Mouse (Mus musculus) forebrain, embryonic 16.5 days (tissue): ENCODE data around the gene Lyrm4. TPM values are rescaled to one million over a fixed set of nuclear protein-coding genes. Genes with fewer than 3 reads are reported as not detected.

Experiments used
- ATAC-seq: fragments of 200-750 bp; cut with Nextera tagmentation; 2 replicates; pipeline ENCODE4 v1.8.0; 2017; ENCODE audit warnings: mild to moderate bottlenecking, moderate library complexity
- H3K27ac ChIP-seq: fragments of 300-500 bp; sonication (generic); 2 replicates; pipeline ENCODE4 v1.5.1; 2014; ENCODE audit warnings: low read length, control low read depth
- H3K27me3 ChIP-seq: fragments of 300-500 bp; sonication (generic); replicated peaks from 2 replicates; pipeline ENCODE4 v1.6.1; 2014; ENCODE audit warnings: low read length; ENCODE audit not compliant: control insufficient read depth, insufficient read depth
- H3K36me3 ChIP-seq: fragments of 300-500 bp; sonication (generic); 2 replicates; pipeline ENCODE4 v1.6.1; 2014; ENCODE audit not compliant: control insufficient read depth, insufficient read depth
- H3K4me1 ChIP-seq: fragments of 300-500 bp; sonication (generic); replicated peaks from 2 replicates; pipeline ENCODE4 v1.6.1; 2014; ENCODE audit warnings: low read length; ENCODE audit not compliant: control insufficient read depth, insufficient read depth
- H3K4me2 ChIP-seq: fragments of 300-500 bp; sonication (generic); 2 replicates; pipeline ENCODE4 v1.6.1; 2014; ENCODE audit warnings: mild to moderate bottlenecking, low read length, control low read depth
- H3K4me3 ChIP-seq: fragments of 300-500 bp; sonication (generic); replicated peaks from 2 replicates; pipeline ENCODE4 v1.5.1; 2014; ENCODE audit warnings: mild to moderate bottlenecking, low read length, control low read depth
- H3K9ac ChIP-seq: fragments of 300-500 bp; sonication (generic); replicated peaks from 2 replicates; pipeline ENCODE4 v1.6.1; 2014; ENCODE audit warnings: low read depth, low read length, control low read depth
- H3K9me3 ChIP-seq: fragments of 300-500 bp; sonication (generic); 2 replicates; pipeline ENCODE4 v1.6.1; 2016; ENCODE audit warnings: low read length; ENCODE audit not compliant: control insufficient read depth
- WGBS: fragments of 180-500 bp; shearing (Covaris S2); extraction: QIAGEN DNeasy Blood & Tissue Kit; methylation state at CpG from one replicate; pipeline ENCODE4 v1.1.7; 2014; 5-methylcytosine and 5-hydroxymethylcytosine counted together
- polyA plus RNA-seq: library from polyadenylated mRNA; unstranded; fragments of >200 nt; fragmentation: Nextera tagmentation; extraction: Ambion mirVana; gene quantifications from 2 replicates; pipeline ENCODE4 v1.2.1, GENCODE M21; 2015

Gene Lyrm4
- polyA plus RNA-seq, 1 experiment from 2014 or later = 37.1 TPM

DNA sequence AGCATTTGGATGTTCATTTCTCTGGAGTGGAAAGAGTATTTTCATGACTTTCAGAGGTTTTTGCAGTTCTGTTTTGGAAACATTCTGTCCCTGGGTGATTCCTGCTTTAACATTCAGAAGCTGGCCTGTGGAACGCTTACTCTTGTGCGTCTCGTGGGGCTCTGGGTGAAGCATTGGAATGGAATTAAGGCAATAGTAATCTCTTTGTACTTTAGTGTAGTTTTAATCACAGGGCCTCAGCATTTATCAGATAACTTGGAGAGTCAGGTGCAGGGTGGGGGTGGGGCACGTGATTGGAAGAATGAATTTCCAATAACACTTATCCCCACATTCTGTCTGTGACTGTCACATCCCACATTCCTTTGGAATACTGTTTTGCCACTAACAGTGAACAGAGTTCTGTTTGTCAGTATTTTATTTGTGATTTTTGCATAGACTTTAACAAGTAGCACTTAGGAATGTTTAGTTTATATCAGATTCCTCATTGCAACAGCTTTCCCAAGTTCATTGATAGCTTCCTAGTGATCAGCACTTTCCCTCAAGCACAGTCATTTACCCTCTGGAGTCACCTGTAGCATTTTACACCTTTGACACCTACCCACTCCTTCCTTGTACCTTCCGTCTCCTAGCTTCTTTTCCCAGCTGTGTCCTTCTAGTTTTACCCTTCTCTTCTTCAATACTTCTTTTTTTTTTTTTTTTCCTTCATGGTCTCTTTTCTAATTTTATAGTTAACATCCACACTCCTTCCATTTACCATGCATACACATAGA is 23.1 kb upstream of the Lyrm4 start:
- H3K36me3 ChIP-seq = no peaks in the 10 kb centered on the region
- WGBS = 84% methylated on average over 5 of the region's 5 CpGs
- no peak for ATAC-seq

DNA sequence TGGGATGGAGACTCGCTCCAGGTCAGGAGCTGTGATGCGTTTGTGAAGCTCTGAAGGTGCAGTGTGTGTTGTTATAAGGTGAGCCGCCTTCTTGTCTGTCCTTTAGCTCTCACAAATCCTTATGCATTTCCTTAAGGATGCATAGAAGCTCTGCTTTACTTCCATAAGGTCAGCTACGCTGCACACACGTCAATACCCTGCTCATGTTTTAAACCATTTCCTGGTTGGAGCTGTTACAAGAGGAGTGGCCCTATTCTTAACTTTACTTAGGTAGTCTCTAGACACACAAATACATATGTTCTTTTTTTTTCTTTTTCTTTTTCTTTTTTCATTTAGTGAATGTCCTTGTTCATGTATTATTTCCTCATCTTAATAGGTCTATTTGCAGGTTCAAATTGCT is 22.4 kb upstream of the Lyrm4 start:
- ATAC-seq = no peak
- Histone ChIP-seq H3K4me3 (no peak overlapping the region), H3K9me3 (no peaks in the 10 kb centered on the region), H3K27me3 (no peaks in the 10 kb centered on the region), H3K36me3 (no peaks in the 10 kb centered on the region), H3K4me2 (no peak overlapping the region), H3K27ac (no peak overlapping the region), H3K4me1 (no peaks in the 10 kb centered on the region), H3K9ac (no peak overlapping the region)
- 88% methylated on average over 5 of the region's 5 CpGs for WGBS

More for the DNA sequence above, 23.1 kb upstream of the Lyrm4 start:
- Histone ChIP-seq H3K4me1 (no peaks in the 10 kb centered on the region), H3K4me2 (no peak overlapping the region), H3K27me3 (no peaks in the 10 kb centered on the region), H3K9ac (no peak overlapping the region), H3K9me3 (no peaks in the 10 kb centered on the region), H3K27ac (no peak overlapping the region), H3K4me3 (no peak overlapping the region)

DNA sequence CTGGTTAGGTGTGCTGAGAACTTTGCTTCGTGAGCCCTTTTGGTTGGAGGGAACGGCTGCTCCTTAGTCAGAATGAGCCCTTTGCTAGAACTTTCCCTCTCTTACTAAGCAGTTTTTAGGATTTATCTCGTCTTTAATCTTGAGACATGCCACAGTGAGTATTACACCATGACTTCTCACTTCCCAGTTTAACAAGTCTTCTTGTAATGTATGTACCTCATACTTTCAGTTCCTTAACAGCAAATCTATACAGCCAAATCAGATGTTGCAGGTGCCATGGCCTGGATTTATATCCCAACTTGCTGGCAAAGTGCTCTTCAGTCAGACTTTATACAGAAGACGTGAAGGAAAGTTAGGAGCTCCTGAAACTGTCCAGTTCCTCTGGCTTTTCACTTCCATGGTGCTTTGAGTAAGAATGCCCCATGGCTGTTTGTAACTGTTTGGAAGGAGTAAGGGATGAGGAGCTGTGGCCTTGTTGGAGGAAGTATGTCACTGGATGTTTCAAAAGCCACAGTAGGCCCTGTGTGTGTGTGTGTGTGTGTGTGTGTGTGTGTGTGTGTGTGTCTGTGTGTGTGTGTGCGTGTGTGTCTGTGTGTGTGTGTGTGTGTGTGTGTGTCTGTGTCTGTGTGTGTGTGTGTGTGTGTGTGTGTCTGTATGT is 14.8 kb upstream of the Lyrm4 start:
- Histone ChIP-seq H3K27me3 (no peaks in the 10 kb centered on the region), H3K27ac (no peak overlapping the region), H3K9ac (no peak overlapping the region), H3K4me3 (no peak overlapping the region), H3K4me2 (no peak overlapping the region), H3K4me1 (0 out of 2 replicates have a peak, but pooled peaks cover 5% of the 10 kb centered on the region), H3K9me3 (no peaks in the 10 kb centered on the region), H3K36me3 (no peaks in the 10 kb centered on the region)
- WGBS = 85% methylated on average over 4 of the region's 5 CpGs
- no peak for ATAC-seq

DNA sequence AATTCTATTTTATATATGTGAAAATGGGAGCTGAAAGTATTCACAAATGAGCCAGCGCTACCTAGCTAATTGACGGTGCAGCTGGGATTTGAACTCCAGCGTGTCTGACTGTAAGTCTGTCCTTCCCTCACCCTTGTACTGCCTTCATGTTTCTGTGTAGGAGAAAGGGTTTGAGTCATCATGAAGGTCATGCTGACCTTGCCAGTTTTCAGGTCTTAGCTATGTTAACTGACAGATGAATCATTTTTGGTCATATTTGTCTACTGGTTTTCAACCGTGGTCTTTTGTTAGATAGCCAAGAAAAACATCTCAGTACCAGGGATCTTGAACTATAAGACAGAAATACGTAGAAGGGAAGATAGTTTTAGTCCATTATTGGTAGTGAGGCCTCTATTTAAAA is 14.1 kb upstream of the Lyrm4 start:
- H3K27me3 ChIP-seq = no peaks in the 10 kb centered on the region
- H3K9me3 ChIP-seq = no peaks in the 10 kb centered on the region
- H3K4me3 ChIP-seq = no peak overlapping the region
- no peak overlapping the region for H3K9ac ChIP-seq
- no peak for ATAC-seq
- 0 out of 2 replicates have a peak, but pooled peaks cover 5% of the 10 kb centered on the region for H3K4me1 ChIP-seq
- H3K27ac ChIP-seq = no peak overlapping the region
- 92% methylated on average over 5 of the region's 5 CpGs for WGBS
- H3K4me2 ChIP-seq = no peak overlapping the region
- H3K36me3 ChIP-seq = no peaks in the 10 kb centered on the region

DNA sequence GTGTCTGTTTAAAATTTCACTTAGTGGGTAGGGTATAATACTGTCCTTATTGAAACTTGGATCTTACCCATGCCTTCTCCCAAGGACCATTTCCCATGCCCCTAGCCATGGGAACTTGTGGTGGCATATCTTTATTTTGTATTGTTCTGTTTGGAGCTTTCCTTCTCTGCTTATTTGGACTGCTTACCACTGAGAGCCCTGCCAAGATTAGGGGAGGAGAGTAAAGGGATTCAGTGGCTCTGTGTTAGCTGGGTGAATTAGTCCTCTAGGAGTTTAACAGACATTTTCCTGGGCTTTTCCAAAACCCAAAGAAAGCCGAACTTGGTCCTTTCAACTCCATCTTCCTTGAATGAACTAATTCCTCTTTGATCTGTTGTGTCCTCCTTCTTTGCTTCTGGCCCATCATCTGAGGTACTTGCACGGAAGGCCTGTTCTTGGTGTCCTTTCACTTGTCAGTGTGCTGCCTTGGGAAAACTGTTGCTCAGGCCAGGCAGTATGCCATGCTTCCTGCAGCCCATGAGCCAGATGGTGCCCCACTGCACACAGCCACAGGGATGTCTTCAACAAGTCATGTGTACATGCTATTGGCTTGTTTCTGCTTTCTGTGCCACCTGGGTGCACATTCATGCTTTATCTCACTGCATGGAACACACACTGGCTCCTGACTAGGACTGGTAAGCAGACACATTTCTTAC is 12.2 kb upstream of the Lyrm4 start:
- Histone ChIP-seq H3K4me1 (0 out of 2 replicates have a peak, but pooled peaks cover 5% of the 10 kb centered on the region), H3K9me3 (no peaks in the 10 kb centered on the region), H3K4me3 (no peak overlapping the region), H3K36me3 (no peaks in the 10 kb centered on the region), H3K27ac (no peak overlapping the region), H3K4me2 (no peak overlapping the region), H3K27me3 (no peaks in the 10 kb centered on the region), H3K9ac (no peak overlapping the region)
- ATAC-seq = peak; percentile 61
- WGBS = 63% methylated on average over 2 of the region's 2 CpGs

DNA sequence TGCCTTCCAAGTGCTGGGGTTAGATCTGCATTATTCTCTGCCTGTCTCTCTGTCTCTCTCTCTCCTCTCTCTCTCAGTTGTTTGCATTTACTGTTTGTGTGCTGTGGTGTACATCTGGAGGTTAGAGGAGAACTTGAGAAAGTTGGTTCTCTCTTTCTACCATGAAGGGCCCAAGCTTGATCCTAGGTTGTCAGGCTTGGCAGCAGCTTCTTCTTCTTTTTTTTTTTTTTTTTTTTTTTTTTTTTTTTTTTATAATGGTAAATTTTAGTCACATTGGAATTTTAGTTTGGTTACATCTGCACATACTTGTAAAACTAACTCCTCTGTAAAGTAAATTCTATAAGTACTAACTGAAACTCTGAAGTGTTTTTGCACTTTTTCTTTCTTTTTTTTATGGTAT is 3.3 kb upstream of the Lyrm4 start:
- H3K9ac ChIP-seq = no peak overlapping the region
- no peaks in the 10 kb centered on the region for H3K9me3 ChIP-seq
- no peak for ATAC-seq
- no peaks in the 10 kb centered on the region for H3K27me3 ChIP-seq
- H3K36me3 ChIP-seq = no peaks in the 10 kb centered on the region
- H3K4me3 ChIP-seq = no peak overlapping the region
- peaks cover 10% of the 10 kb centered on the region; the same call in 1 of the 2 replicates for H3K4me1 ChIP-seq
- no peak overlapping the region for H3K27ac ChIP-seq
- H3K4me2 ChIP-seq = no peak overlapping the region

DNA sequence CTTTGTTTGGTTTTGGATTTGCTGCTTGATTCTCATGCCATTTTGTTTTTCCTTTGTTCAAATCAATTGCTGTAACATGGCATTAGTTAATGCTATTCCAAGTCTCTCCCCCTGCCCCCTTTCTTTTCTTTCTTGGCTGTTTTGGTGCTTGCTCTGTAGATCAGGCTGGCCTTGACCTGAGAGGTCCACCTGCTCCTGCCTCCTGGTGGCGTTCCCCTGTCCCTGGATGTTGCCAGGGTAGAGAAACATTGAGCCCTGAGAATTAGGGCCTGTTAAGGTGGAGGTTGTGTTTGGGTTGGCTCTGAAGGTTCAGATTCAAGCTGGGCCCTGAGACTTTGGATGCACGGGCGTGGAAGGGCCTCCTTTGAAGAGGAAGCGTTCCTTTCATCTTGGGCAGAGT is 2.4 kb upstream of the Lyrm4 start:
- H3K27ac ChIP-seq = no peak overlapping the region
- peaks cover 14% of the 10 kb centered on the region; the same call in 1 of the 2 replicates for H3K4me1 ChIP-seq
- H3K36me3 ChIP-seq = no peaks in the 10 kb centered on the region
- 84% methylated on average over 4 of the region's 4 CpGs for WGBS
- no peaks in the 10 kb centered on the region for H3K27me3 ChIP-seq
- no peaks in the 10 kb centered on the region for H3K9me3 ChIP-seq
- no peak for ATAC-seq
- no peak overlapping the region for H3K4me2 ChIP-seq
- no peak overlapping the region for H3K9ac ChIP-seq
- H3K4me3 ChIP-seq = no peak overlapping the region

DNA sequence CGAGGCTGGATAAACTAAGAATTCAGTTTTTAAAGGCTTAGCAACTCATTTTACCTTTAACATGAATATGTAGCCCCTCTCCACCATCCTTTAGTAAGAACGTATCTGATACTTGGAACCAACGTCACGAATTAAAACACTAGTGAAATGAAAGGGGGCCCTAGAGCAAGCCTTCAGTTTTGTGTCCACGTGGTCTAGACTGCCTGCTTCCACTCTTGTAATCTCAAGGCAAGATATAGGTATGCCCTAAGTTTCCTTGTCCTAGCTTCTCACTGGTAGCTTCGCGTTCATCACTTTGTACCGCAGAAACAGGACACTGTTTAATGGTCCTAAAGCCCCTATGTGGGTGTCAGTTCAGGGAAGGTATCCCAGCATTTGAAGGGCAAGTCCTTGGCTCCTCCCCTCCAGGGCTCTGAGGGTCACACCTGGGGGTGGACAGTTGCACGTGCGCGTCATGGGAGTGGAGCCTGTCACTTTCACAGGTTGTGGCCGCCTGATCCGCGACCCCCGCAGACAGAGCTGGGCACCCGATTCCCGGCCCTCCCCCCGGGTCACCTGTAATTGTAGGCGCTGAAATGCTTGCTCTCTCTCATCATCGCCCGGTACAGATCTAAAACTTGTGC is 695 bp downstream of the Lyrm4 start:
- no peaks in the 10 kb centered on the region for H3K9me3 ChIP-seq
- H3K4me2 ChIP-seq = peak overlapping the region; percentile 73
- ATAC-seq = peak; percentile 13; the same call in 1 of the 2 replicates
- no peak overlapping the region for H3K27ac ChIP-seq
- WGBS = 5% methylated on average over 21 of the region's 21 CpGs
- no peaks in the 10 kb centered on the region for H3K27me3 ChIP-seq
- peak overlapping the region; percentile 85 for H3K9ac ChIP-seq
- no peaks in the 10 kb centered on the region for H3K36me3 ChIP-seq
- H3K4me3 ChIP-seq = peak overlapping the region; percentile 68
- peaks cover 14% of the 10 kb centered on the region; the same call in 1 of the 2 replicates for H3K4me1 ChIP-seq

DNA sequence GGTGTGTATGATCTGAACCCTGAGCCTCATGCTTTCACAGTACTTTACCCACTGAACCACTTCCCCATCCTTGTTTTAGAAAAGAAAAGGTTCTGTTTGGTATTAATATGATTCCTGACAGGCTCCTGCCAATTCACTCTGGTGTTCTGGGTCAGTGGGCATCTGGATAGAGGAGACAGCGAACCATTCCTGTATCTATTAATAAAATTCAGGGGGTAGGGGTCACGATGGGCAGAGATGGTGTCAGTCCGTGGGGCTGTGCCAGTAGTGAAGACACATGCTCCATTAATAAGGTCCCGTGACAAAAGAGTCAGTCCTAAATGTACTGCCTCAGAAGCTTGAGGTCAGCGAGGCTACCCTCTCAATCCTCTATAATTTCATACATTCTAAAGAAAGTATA is 4.1 kb downstream of the Lyrm4 start:
- H3K4me1 ChIP-seq = peaks cover 10% of the 10 kb centered on the region; the same call in 1 of the 2 replicates
- no peak overlapping the region for H3K27ac ChIP-seq
- ATAC-seq = no peak
- H3K4me3 ChIP-seq = no peak overlapping the region
- no peaks in the 10 kb centered on the region for H3K27me3 ChIP-seq
- WGBS = 89% methylated on average over 5 of the region's 5 CpGs
- H3K9me3 ChIP-seq = no peaks in the 10 kb centered on the region
- no peaks in the 10 kb centered on the region for H3K36me3 ChIP-seq
- no peak overlapping the region for H3K4me2 ChIP-seq
- H3K9ac ChIP-seq = no peak overlapping the region
